Mouse (Mus musculus): ENCODE data around the gene Mgea5. TPM values are rescaled to one million over a fixed set of nuclear protein-coding genes. Genes with fewer than 3 reads are reported as not detected.

Gene Mgea5
- polyA plus RNA-seq, 1 experiment from 2014 or later: 71.2 TPM

DNA sequence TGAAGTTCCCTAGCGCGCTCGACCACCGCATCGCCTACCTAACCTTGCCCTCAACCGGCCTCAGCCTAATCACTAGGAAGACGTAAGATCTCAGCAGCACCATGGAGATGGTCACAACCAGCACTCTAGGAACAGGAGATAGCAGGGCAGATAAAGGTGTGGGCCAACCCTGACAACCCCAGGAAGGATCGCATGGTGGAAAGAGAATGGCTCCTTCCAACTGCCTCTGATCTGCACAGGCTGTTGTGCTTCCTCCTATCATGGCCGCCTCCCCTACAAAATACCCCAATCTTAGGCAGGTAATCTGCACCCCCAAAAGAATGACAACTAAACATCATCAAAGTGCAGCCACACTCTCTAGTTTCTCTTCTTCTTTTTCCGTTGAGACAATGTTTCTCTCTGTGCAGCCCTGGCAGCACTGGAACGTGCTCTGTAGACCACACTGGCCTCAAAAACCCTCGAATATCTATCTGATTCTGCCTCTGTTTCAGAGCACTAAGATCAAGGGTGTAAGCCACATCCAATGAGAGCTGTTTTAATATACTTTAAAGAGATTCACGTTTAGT lies 3.2 kb downstream of the Mgea5 start:
- 91% methylated on average over 13 of the region's 13 CpGs for WGBS
- H3K27ac ChIP-seq (replicated peaks): no peak overlapping the region
- peaks cover 44% of the 10 kb centered on the region for H3K4me1 ChIP-seq
- peaks cover 35% of the 10 kb centered on the region for H3K36me3 ChIP-seq
- peak overlapping the region; percentile 67 for H3K4me2 ChIP-seq
- no peak for ATAC-seq (ENCODE audit: low FRiP score)
- no peak overlapping the region for H3K9ac ChIP-seq (replicated peaks)
- 0 out of 2 replicates have a peak overlapping the region, but pooled peaks have one; percentile 13 for H3K4me3 ChIP-seq (replicated peaks)
- H3K27me3 ChIP-seq (replicated peaks): no peaks in the 10 kb centered on the region
- H3K9me3 ChIP-seq (replicated peaks): no peaks in the 10 kb centered on the region

DNA sequence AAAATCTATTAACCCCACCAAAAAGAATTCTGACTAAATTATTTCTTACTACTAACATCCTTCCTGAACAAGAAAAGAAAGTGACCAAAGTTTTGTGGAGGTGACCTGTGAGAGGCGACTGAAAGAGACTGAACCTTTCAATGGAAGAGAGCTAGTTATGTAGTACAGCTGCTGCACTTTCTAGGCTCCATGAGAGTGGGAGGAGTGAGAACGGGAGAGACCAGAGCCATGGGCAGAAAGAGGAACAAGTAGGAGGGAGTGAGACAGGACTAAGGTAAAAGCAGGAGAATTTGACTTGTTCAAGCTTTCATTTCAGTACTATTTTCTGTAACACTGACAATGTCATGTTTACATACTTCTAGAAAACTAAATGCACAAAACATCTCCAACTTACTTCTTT lies 8.2 kb downstream of the Mgea5 start:
- Histone ChIP-seq H3K27ac (replicated peaks) (no peak overlapping the region), H3K27me3 (replicated peaks) (no peaks in the 10 kb centered on the region), H3K36me3 (peaks cover 83% of the 10 kb centered on the region), H3K9ac (replicated peaks) (no peak overlapping the region), H3K4me1 (peaks cover 18% of the 10 kb centered on the region), H3K9me3 (replicated peaks) (no peaks in the 10 kb centered on the region), H3K4me2 (no peak overlapping the region), H3K4me3 (replicated peaks) (no peak overlapping the region)
- ATAC-seq (ENCODE audit: low FRiP score): no peak
- 84% methylated on average over 2 of the region's 2 CpGs for WGBS

DNA sequence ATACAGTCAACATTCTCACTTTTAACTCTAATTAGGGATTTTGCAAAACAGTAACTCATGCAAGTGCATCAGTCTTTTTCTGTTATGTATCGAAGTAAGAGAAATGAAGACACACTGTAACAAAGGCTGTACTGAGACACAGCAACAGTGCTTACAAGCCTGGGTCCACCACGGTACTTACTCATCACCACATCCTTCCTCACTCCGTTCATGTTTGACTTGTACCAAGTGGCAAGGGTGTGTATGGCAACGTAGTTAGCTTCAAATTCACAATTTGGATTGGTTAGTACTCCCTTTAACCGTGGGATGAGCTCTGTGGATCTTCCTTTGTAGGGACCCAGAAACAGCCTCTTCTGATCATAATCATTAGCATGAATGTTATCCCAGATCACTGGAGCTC lies 12.1 kb downstream of the Mgea5 start:
- Histone ChIP-seq H3K4me2 (no peak overlapping the region), H3K27ac (replicated peaks) (no peak overlapping the region), H3K4me1 (no peaks in the 10 kb centered on the region), H3K4me3 (replicated peaks) (no peak overlapping the region), H3K9me3 (replicated peaks) (no peaks in the 10 kb centered on the region), H3K27me3 (replicated peaks) (no peaks in the 10 kb centered on the region), H3K9ac (replicated peaks) (no peak overlapping the region), H3K36me3 (peaks cover 95% of the 10 kb centered on the region)
- WGBS: 95% methylated on average over 5 of the region's 5 CpGs
- ATAC-seq (ENCODE audit: low FRiP score): no peak

DNA sequence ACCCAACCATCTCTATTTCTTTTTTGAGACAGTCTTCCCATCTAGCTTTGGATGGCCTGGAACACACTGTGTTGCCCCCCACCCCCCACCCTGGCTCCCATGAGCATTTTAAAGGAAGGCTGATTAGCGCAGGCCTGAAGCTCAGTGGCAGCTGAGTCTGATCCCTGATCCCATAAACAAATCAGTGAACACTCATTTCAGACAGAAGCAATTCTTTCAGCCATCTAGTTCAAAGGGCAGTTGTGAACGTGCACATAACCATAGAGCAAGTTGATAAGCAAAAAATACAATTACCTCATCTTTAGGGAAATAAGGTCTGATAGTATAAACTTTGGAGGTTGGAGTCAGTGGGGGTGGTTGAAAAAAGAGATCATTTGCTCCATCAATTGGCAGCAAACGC lies 22.8 kb downstream of the Mgea5 start:
- Histone ChIP-seq H3K27ac (replicated peaks) (no peak overlapping the region), H3K9me3 (replicated peaks) (no peaks in the 10 kb centered on the region), H3K9ac (replicated peaks) (no peak overlapping the region), H3K36me3 (peaks cover 81% of the 10 kb centered on the region), H3K4me3 (replicated peaks) (no peak overlapping the region), H3K4me2 (no peak overlapping the region), H3K27me3 (replicated peaks) (no peaks in the 10 kb centered on the region), H3K4me1 (no peaks in the 10 kb centered on the region)
- WGBS: 88% methylated on average over 3 of the region's 3 CpGs
- no peak for ATAC-seq (ENCODE audit: low FRiP score)

DNA sequence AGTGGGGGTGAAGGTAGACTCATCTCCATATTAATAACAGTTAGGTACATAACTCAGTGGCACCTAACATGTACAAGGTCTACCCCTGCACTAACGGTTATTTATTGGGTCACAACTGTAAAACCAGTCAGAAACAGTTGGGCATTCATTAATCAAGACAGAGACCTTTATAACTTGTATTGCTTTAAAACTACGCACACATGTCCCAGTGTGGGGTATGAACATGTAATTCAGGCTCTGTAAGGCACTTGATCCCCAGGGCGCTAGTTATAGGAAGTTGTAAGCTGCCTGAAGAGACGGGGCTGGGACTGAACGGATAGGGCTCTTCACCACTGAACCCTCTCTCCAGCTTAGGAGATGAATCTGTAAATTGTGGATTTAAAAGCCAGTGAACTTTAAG lies 25.0 kb downstream of the Mgea5 start:
- Histone ChIP-seq H3K27ac (replicated peaks) (no peak overlapping the region), H3K4me3 (replicated peaks) (no peak overlapping the region), H3K27me3 (replicated peaks) (no peaks in the 10 kb centered on the region), H3K36me3 (peaks cover 85% of the 10 kb centered on the region), H3K9me3 (replicated peaks) (no peaks in the 10 kb centered on the region), H3K9ac (replicated peaks) (no peak overlapping the region), H3K4me2 (no peak overlapping the region), H3K4me1 (no peaks in the 10 kb centered on the region)
- no peak for ATAC-seq (ENCODE audit: low FRiP score)
- WGBS: 87% methylated on average over 5 of the region's 5 CpGs

DNA sequence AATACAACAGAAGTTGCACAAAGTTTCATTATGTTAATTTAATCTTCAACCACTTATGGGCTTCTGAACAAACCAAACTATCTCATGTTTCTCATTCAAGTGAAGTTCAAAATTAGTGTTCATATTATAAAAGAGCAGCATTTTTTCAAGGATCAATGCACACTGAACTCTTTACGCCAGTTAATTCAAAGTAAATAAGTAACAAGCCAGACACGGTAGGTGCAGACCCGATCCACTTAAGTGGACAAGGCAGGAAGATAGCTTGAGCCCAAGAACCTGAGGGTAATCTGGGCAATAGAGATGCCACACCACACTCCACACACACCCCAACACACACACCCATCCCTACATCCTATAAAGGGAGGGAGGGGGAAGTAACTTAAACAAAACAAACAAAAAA lies 30.1 kb downstream of the Mgea5 start:
- no peak overlapping the region for H3K4me3 ChIP-seq (replicated peaks)
- peaks cover 11% of the 10 kb centered on the region for H3K4me1 ChIP-seq
- H3K9me3 ChIP-seq (replicated peaks): no peaks in the 10 kb centered on the region
- no peak for ATAC-seq (ENCODE audit: low FRiP score)
- no peak overlapping the region for H3K9ac ChIP-seq (replicated peaks)
- WGBS: 89% methylated on average over 3 of the region's 3 CpGs
- H3K4me2 ChIP-seq: no peak overlapping the region
- H3K27ac ChIP-seq (replicated peaks): no peak overlapping the region
- H3K36me3 ChIP-seq: peaks cover 61% of the 10 kb centered on the region
- H3K27me3 ChIP-seq (replicated peaks): no peaks in the 10 kb centered on the region

- no peak overlapping the region for H3K4me2 ChIP-seq
- H3K27me3 ChIP-seq (replicated peaks): peaks cover 5% of the 10 kb centered on the region; the same call in 1 of the 2 replicates
- WGBS: 92% methylated on average over 7 of the region's 7 CpGs
- no peak for ATAC-seq (ENCODE audit: low FRiP score)
- no peak overlapping the region for H3K4me3 ChIP-seq (replicated peaks)
- no peak overlapping the region for H3K9ac ChIP-seq (replicated peaks)
- peaks cover 24% of the 10 kb centered on the region for H3K4me1 ChIP-seq
- peaks cover 45% of the 10 kb centered on the region for H3K36me3 ChIP-seq
- no peak overlapping the region for H3K27ac ChIP-seq (replicated peaks)
- H3K9me3 ChIP-seq (replicated peaks): no peaks in the 10 kb centered on the region
Observed at GRCm38 (mm10) chr19:45751881-45752280, 31.8 kb downstream of the Mgea5 start.

- peak within 1 kb of the TSS; percentile 83 for H3K4me3 ChIP-seq (replicated peaks)
- H3K36me3 ChIP-seq: peaks cover 24% of the 10 kb centered on the region
- peaks cover 28% of the 10 kb centered on the region for H3K27me3 ChIP-seq (replicated peaks)
- ATAC-seq (ENCODE audit: low FRiP score): peak; percentile 90
- peak within 1 kb of the TSS; percentile 95 for H3K4me2 ChIP-seq
- 0% methylated on average over 56 of the region's 60 CpGs for WGBS
- peaks cover 24% of the 10 kb centered on the region for H3K4me1 ChIP-seq
- H3K27ac ChIP-seq (replicated peaks): peak within 1 kb of the TSS; percentile 41; the same call in 1 of the 2 replicates
- peak within 1 kb of the TSS; percentile 68 for H3K9ac ChIP-seq (replicated peaks)
- H3K9me3 ChIP-seq (replicated peaks): no peaks in the 10 kb centered on the region
Observed at GRCm38 (mm10) chr19:45749243-45750043, 34.2 kb downstream of the Mgea5 start, which contains the start of gene Npm3. Gene Npm3 (minus strand): TSS chr19:45749591.

- H3K9me3 ChIP-seq (replicated peaks): no peaks in the 10 kb centered on the region
- H3K9ac ChIP-seq (replicated peaks): peak overlapping the region; percentile 68
- H3K27me3 ChIP-seq (replicated peaks): peaks cover 34% of the 10 kb centered on the region
- peaks cover 24% of the 10 kb centered on the region for H3K4me1 ChIP-seq
- peak overlapping the region; percentile 41; the same call in 1 of the 2 replicates for H3K27ac ChIP-seq (replicated peaks)
- H3K4me2 ChIP-seq: peak overlapping the region; percentile 95
- ATAC-seq (ENCODE audit: low FRiP score): peak; percentile 67
- H3K4me3 ChIP-seq (replicated peaks): peak overlapping the region; percentile 83
- 3% methylated on average over 32 of the region's 33 CpGs for WGBS
- H3K36me3 ChIP-seq: peaks cover 17% of the 10 kb centered on the region
Observed at GRCm38 (mm10) chr19:45748691-45749242, 34.9 kb downstream of the Mgea5 start.

DNA sequence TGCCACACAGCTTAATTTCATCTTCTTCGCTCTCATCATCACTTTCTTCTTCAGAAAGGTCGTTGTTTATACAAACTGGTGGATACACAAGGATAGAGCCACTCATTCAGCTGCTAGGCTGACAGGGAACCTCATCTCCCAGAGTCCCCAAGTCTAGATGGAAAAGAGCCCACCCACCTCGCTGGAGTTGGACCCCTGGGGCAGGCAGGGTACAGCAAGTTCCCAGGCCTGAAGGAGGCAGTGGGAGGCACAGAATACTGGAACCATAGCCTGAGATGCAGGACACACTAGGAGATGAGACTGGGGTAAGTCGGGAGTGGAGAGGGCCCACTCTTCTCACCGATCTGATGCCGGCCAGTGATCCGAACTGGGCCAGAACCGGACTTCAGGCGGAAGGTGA lies 35.4 kb downstream of the Mgea5 start:
- Histone ChIP-seq H3K27me3 (replicated peaks) (peaks cover 40% of the 10 kb centered on the region), H3K4me3 (replicated peaks) (peak overlapping the region; percentile 83), H3K4me1 (peaks cover 26% of the 10 kb centered on the region), H3K9me3 (replicated peaks) (no peaks in the 10 kb centered on the region), H3K9ac (replicated peaks) (no peak overlapping the region), H3K27ac (replicated peaks) (no peak overlapping the region), H3K4me2 (peak overlapping the region; percentile 95), H3K36me3 (peaks cover 14% of the 10 kb centered on the region)
- ATAC-seq (ENCODE audit: low FRiP score): no peak
- WGBS: 51% methylated on average over 9 of the region's 9 CpGs

GRCm38 (mm10) chr19:45747028-45747867 lies 36.4 kb downstream of the Mgea5 start:
- no peak overlapping the region for H3K9ac ChIP-seq (replicated peaks)
- H3K4me2 ChIP-seq: no peak overlapping the region
- H3K9me3 ChIP-seq (replicated peaks): no peaks in the 10 kb centered on the region
- no peak for ATAC-seq (ENCODE audit: low FRiP score)
- no peak overlapping the region for H3K27ac ChIP-seq (replicated peaks)
- 29% methylated on average over 11 of the region's 11 CpGs for WGBS
- peaks cover 47% of the 10 kb centered on the region for H3K27me3 ChIP-seq (replicated peaks)
- peaks cover 7% of the 10 kb centered on the region for H3K36me3 ChIP-seq
- no peak overlapping the region for H3K4me3 ChIP-seq (replicated peaks)
- peaks cover 36% of the 10 kb centered on the region for H3K4me1 ChIP-seq
